Mouse (Mus musculus) retina, adult 2 months (tissue): Measurements from ENCODE around the gene Aes.

ENCODE experiments used
- DNase-seq: peaks from one replicate; pipeline ENCODE4 v3.0.0-alpha.2; 2012; ENCODE audit warnings: low read depth, low spot score

Aes gene

DNA sequence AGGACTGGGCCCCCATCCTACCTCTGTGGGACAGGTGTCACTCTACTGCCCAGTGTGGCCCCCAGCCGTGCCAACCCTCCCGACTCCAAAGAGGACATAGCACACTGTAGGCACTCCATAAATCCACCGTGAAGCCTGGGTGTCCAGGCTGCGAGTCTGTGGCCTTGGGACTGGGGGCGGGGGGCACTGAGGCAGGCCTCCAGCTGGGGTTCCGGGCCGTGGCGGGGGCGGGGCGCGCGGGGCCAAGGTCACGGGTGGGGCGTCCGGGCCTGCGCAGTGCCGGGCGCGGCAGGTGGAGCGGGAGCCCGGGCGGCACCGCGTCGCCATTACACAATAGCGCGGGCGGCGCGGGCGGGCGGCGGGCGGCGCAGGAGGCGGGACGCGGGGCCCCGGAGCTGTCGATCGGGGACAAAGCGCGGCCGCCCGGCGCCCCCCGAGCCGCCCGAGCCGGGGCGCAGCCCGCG is at the start of gene Aes:
Aes (plus strand) TSS at position 326 of the 464 bp plus-strand sequence.
- no peak for DNase-seq

DNA sequence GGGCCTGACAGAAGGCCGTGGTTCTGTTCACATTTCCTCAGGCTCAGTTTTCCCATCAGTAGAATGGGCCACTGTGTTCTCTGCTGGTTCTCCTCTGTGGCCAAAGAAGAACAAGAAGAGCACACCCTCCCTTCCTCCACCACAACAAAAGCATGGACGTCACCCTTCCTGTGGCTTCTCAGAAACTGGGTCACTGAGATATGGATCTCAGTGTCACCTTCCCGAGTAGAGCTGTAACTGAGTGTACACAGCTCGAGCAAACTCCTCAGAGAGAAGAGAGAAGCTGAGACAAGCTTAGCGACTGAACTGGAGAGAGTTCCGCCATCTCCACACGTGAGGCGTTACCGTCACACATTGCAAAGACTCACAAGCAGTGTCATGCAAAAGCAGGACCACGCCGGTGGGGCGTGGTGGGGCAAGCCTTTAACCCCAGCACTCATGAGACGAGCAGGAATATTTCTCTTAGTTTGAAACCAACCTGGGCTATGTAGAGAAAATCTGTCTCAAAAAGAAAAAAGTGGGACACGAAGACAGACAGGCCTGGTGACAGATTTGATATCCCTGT is 49.0 kb upstream of the Aes start:
- no peak for DNase-seq

DNA sequence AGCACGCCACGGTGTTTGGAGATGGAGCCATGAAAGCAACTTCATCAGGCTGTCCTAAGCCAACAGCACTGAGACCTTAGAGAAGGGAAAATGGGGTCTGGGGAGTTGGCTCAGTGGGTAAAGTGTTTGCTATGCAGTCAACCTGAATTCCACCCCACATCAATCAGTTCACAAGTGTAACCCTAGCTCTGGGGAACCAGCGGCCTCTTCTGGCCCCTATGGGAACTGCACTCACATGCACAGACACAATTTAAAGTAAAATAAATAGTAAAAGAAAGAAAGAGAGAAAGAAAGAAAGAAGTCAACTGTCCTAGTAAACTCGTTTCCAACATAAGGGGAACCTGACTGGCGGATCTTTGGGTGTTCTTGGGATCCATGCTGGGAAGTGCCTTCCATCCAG is 45.5 kb upstream of the Aes start:
- DNase-seq: no peak

DNA sequence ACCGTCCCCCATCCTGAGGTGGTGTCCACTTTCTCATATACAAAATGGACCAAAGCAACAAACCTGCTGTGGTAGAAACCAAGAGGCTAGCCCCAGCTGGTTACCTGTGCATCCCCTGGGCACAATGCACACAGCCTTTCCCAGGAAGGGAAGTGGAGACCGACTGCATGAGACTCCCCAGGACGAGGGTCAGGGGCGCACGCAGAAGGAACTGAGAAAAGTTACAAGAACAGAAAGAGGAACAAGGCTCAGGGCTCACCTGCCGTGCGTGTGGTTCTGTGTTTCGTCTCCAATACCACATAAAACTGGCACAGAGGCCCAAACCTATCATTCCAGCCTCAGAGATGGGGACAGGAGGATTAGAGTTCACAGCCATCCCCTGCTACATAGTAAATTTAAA is 42.1 kb upstream of the Aes start:
- no peak for DNase-seq

DNA sequence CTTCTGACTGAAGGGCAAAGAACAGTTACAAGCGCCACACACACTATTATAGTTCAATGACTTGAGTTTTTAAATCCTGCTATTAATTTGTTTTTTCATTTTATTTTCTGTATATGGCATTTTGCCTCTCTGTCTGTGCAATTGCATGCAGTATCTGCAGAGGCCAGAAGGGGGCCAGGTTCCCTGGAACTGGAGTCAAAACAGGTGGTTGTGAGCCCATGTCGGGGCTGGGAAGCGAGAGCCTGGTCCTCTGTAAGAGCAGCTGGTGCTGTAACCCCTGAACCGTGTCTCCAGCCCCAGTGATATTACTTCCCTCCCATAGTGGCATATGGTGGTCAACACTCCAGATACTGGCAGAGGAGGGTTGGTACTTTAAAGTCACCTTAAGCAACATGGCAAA is 40.7 kb upstream of the Aes start:
- DNase-seq: no peak

DNA sequence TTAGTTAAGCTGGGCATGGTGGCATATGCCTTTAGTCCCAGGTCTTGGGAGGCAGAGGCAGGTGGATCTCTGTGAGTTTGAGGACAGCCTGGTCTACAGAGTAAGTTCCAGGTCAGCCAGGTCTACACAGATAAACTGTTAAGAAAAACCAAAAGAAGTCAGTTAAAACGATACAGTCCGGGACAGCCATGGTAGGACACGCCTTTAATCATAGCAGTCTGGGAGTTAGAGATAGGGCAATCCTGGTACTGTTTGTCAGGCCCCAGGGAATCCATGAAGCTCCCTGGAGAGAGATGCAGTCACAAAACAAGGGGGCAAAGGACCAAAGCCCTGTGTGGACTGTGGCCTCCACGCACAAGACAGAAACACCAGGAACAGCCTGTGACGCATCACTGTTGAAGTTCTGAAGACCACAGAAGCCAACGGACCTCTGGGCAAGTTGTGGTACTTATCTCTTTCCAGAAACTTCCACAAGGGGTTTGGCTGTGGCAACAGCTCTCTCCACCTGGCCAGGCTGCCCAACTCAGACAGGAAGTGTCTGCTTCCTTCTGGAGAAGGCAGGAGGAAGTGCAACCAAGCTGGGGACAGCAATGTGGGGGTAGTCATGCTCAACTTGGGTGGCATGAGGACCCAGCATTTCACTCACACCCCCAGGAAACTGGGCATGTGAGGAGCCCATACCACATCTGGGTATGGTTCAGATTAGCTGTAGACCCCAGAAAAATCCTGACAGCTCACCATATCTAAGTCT is 39.9 kb upstream of the Aes start:
- DNase-seq: no peak

DNA sequence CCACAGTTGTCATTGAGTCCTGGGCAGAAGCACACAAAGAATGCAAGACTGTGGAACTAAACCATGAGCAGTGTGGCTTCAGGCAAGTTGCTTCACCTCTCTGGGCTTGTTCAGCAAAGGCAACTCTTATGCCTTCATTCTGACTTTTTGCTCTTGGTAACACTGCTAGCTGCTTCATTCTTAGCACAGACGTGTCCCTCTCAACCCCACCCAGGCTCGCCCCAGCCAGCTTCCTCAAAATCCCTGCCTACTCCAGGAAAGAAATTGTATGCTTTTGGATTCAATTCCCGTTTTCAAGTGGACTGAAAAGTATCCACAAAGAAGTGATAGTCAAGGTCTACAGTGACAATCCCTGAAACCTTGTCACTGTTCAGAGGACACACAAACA is 39.3 kb upstream of the Aes start:
- DNase-seq: no peak

DNA sequence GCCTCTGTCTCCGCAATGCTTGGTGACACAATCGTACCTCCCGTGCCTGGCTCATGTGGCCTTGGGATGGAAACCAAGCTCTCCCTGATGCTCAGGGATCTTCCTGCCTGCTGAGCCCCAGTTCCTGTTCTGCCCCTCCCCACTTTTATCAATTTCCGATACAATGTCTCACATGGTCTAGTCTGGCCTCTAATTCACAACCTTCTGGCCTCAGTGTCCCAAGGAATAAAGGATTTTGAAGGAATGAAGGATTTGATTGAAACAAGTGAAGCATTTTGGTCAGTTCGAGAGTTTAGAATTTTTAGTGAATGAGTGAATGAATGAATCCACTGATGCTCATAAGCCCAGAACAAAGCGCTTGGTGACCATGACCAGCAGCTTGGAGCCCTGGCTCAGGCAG is 36.1 kb upstream of the Aes start:
- DNase-seq: no peak

DNA sequence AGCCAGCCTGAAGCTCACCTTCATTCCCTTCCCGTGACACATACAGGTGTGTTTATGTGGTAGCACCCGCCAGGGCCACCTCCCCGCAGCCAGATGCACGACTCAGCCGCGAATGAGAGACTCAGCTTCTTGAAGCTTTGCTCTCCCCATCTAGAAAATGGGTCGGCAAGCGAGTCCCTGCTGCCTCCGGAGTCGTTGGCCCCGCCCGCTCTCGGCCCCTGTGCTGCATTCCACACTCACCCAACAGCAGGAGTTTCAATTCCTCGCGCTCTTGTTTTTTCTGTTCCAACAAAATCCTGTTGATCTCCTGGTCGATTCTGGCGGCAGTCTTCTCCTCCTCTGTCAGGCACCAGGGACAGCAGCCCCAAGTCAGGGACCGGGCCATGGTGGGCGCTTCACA is 35.7 kb upstream of the Aes start:
- no peak for DNase-seq

DNA sequence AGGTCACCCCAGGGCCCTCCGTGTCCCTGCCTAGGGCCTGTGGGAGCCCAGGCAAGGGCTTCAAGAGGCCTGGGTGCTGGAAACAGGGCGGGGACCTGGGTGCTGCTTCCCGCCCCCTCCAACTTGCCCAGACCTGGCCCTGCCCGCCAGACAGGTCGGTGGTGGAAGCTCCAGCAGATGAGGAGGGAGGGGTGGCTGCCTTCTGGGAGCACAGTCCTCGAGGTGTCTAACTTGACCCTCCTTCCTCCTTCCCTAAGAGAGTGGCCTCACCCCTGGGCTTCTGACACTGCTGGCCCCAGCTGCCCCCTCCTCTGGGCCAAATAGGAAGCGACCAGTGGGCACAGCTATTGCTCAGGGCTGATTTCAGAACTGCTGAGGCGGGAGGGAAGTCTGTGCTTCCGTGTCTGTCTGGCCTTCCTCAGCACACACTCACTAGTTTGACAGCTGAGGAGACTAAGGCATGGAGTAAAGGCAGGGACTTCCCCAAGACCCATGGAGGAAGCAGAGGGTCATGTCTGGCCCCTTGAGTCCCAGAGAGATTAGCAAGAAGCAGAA is 35.2 kb upstream of the Aes start, which contains the start of gene Gna15:
Gna15 (minus strand) TSS at position 175 of the 555 bp plus-strand sequence.
- no peak for DNase-seq

DNA sequence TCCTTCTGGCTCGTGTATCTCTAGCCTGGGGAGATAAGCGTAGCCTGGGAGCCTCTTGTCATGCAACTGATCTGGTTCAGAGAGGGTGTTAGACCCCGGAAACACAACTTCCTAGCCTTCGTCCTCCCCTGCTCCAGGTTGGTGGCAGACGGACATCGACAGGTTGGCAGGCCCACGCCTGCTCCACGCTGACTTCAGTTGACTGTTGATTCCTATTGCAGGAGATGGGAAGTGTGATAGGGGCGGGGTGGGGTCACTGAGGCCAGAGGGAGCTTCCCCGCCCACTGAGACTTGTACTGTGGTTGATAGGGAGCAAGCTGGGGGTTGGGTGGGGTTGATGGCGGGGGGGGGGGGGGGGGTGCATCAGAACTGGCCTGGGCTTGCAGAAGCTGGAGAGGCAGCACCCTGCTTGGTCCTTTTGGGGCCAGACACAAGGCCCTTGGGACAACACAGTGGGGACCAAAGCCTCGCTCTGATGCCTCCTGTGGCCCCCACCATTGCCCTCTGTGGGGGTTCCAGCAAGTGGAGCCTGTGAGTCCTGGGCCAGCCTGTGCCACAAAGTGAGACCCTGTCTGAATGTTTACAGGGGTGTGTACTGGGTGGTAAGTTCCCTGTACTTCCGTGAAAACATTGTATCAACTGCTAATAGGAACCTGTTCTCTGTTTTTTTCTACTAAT is 34.1 kb upstream of the Aes start:
- no peak for DNase-seq

DNA sequence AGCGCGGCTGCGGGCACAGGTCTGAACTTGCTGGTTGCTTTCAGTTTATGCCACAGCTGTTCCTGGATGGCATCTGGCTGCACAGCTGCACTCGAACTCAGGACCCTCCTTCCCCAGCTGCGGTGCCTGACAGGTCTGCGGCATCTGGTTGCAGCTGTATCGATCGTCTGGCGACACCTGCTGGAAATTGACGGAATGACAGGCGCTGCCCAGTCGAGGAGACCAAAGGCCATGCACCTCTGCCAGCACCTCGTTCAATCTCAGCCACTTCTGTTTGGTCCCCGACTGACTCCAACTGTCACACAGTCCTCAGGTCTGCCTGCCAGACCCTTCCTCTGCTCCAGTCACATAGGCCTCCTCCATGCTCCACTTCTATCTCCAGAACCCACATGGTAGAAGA is 32.5 kb upstream of the Aes start:
- no peak for DNase-seq

DNA sequence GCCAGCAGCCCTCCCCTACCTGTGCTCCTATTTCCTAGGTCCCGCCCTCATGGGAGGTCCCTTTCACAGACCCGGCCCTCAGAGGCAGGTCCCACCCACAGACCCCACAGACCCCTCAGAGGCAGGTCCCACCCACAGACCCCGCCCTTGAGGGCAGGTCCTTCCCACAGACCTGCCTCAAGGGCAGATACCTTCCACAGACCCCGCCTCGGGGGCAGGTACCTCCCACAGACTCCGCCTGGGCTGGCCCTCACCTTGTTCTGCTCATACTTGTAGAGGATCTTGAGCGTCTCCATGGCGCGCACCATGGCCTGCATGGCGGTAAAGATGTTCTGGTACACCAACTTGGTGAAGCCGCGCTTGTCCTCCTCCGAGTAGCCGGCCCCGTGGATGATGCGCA is 24.5 kb upstream of the Aes start:
- no peak for DNase-seq

DNA sequence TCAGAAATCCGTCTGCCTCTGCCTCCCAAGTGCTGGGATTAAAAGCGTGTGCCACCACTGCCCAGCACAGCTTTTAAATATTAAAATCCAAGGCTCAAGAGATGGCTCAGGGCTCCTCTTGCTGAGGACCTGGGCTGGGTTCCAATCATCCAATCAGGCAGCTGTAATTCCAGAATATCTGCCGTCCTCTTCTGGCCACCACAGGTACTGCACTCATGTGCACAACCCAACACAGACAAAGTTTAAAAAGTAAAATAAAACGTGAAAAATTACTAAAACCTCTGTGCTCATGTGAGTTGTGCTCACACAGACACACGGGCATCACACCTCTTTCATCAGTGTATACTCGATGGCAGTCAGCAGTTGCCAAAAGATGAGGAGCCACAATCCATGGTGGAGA is 22.6 kb upstream of the Aes start:
- DNase-seq: no peak

DNA sequence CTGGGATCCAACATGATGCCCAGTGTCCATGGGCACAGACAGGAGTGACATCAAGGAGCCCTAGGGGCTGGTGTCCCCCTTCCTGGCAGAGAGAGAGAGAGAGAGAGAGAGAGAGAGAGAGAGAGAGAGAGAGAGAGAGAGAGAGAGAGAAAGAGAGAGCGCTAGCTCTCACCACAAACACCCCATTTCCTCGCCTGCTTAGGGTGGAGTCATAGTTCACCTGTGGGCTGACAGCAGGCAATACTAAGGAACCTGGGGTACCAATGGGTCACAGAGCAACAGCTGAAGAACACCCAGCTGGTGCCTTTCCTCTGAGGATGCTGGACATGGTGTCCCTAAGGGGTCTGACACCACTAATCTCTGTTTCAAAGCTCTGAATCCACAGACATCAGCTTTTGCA is 21.9 kb upstream of the Aes start:
- DNase-seq: no peak

DNA sequence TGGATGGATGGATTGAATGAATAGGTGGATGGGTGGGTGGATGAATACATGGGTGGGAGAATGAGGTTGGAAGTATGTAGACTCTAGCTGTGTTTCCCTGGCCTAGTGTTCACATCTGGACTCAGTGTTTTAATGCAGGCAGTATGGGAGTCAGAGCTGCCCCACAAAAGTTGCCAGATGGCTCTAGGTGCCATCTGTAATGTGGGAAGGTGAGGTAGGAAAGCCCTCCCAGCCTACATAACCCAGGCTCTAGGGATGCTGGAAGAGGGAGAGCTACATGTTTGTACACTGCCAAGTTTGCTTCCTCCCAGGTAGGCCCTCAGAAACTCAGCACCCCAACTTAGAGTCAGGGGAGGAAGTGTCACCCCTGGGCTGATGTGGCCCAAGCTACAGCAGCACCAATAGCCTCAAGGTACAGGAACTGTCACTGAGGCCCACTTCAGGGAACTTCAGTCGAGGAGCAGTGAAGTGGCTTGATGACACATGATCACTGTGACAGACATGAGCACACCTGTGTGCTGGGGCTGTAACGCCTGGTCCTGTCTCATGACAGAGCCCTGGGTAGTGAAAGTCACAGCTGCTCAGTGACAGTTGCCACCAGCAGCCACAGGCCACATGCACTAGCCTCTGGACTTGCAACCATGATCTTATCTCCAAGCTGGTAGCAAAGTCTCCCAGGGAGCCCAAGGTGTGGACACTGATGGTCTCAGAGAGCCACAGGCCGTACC is 20.8 kb upstream of the Aes start:
- no peak for DNase-seq

DNA sequence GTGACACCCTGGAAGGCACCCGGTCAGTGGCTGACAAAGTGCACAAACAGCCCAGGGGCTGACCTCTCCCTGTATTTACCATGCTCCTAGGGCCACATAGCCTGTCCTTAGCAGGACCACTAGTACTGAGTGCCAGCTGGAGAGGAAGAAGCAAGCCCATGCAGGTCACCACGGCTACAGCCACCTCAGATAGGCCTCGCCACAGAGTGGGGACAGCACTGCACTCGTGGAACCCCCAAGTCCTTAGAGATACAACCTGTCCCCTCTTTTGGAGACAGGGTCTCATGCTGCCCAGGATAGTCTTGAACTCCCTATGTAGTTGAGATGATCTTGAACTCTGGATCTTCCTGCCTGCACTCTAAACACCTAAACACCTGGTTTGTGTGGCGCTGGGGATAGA is 17.9 kb upstream of the Aes start:
- DNase-seq: no peak

DNA sequence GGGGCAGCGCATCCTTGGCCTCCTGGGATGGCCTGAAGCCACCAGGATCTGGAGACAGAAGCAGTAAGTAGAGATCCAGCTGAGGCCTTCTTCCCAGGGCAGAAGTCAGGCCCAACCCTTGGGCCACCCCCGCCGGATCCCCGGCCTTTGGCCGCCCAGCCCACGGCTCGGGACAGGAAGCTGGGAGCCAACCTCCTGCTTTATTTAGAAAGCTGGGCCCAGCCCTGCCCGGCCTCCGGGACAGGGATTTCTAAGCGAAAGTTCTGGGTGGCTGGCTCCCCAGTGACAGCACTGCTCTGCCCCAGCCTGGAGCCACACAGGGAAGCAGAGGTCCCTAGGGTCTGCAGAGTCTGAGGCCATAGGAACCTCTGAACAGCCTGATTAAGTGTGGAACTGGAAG is 17.5 kb upstream of the Aes start:
- DNase-seq: no peak

DNA sequence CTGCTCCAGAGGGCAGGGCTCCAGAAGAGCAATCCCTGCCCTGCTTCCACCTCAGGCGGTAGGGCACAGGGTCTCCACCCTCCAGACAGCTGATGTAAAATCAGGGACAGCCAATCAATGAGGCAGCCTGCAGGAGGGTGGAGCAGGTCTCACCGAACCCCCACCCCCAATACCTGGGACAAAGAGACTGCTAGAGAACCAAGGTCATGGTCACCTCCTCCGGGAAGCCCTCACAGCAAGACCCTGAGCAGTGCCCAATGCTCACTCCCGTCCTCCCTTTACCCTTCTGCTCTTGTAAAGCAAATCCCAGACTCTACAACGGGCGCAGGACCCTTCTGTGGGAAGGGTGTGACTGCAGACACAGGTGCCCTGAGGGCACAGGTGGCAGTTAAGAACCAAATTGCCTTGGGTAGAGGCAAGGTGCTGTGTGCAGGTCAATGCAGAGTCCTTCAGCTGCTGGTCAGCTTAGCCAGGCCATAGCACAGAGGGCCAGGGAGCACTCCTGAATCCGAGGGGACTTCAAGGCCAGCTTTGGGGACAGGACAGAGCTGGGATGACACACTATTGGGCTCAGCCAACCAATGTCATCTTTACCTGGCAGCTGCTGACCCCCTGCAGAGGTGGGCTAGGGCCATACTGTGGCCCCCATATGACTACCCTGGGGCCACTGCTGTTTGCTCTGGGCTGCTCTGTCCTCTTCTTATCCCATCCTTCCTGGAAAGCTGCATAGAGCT is 16.4 kb upstream of the Aes start:
- DNase-seq: no peak

DNA sequence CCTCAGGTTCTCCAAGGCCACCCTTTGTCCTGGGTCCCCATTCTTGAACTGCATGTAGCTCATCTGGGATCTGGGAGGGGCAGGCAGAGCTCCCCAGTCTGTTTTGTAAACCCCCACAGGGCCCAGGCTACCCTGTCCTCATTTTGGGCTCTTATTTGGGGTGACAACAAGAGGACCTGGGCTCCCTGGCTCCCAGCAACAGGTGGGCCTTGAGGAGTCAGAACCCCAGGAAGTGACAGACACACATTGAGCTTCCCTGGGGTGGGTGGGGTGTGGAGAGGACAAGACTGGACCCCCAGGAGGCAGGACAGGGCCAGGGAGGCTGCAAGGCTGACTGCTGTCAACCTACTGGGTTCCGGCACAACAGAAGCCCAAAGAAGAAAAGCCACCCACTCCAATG is 15.7 kb upstream of the Aes start:
- DNase-seq: no peak
